Mouse (Mus musculus) cerebellum, adult 2 months (tissue): ENCODE data around the gene Pphln1. TPM values are rescaled to one million over a fixed set of nuclear protein-coding genes. Genes with fewer than 3 reads are reported as not detected.

Source experiments
- DNase-seq, 2 experiments: peaks; one replicate each; pipeline ENCODE4 v3.0.0; 2021
- H3K27ac ChIP-seq: fragments of 200-500 bp; 2 replicates; pipeline ENCODE4 v1.5.1; 2012; ENCODE audit warnings: low read length, control low read depth, inconsistent platforms; ENCODE audit not compliant: insufficient read depth
- H3K27me3 ChIP-seq: fragments of 200-500 bp; 2 replicates; pipeline ENCODE4 v1.6.1; 2012; ENCODE audit warnings: inconsistent platforms, mild to moderate bottlenecking, low read length, moderate library complexity; ENCODE audit not compliant: control insufficient read depth, insufficient read depth
- H3K4me1 ChIP-seq: fragments of 200-500 bp; 2 replicates; pipeline ENCODE4 v1.6.1; 2011; ENCODE audit warnings: low read length; ENCODE audit not compliant: control insufficient read depth, insufficient read depth
- H3K4me3 ChIP-seq: fragments of 200-500 bp; replicated peaks from 2 replicates; pipeline ENCODE3; 2011; ENCODE audit warnings: mild to moderate bottlenecking, low read depth, low read length, control low read depth; ENCODE audit not compliant: insufficient read depth
- CTCF ChIP-seq: fragments of 200-500 bp; IDR thresholded peaks from 2 replicates; pipeline ENCODE4 v1.5.1; 2011; ENCODE audit warnings: low read depth, mild to moderate bottlenecking, control low read depth, low read length, moderate library complexity, borderline replicate concordance; ENCODE audit not compliant: insufficient read depth
- POLR2A ChIP-seq: fragments of 200-500 bp; IDR thresholded peaks from 2 replicates; pipeline ENCODE4 v1.6.1; 2011; ENCODE audit warnings: low read length, control low read depth, borderline replicate concordance; ENCODE audit not compliant: insufficient read depth
- WGBS: fragments of 180-500 bp; shearing (Covaris S2); methylation state at CpG from one replicate; pipeline ENCODE4 v1.1.7; 2018; 5-methylcytosine and 5-hydroxymethylcytosine counted together
- polyA plus RNA-seq: library from polyadenylated mRNA; depleted of rRNA; stranded (reverse); fragments of >200 nt; gene quantifications from 2 replicates; pipeline ENCODE4 v1.2.3, GENCODE M21; 2012

The Pphln1 gene
- polyA plus RNA-seq, 1 experiment = 28.1 TPM

DNA sequence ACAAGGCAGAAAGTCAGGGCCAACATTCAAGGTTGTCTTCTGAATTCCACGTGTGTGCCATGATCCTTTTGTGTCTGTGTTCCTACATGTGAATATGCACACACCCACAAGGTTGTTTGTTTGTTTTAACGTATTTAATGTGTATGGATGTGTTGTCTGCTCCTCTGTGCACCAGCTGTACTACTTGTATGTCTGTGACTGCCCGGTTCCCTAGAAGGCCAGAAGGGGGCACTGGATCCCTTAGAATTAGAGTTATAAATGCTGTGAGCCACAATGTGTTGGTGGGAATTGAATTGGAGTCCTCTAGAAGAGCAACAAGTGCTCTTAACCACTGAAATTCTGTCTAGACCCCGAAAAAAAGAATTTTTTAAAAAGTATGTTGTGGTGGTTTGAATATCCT lies 44.1 kb downstream of the Pphln1 start:
- Histone ChIP-seq H3K27ac (no peak overlapping the region), H3K4me3 (no peak overlapping the region), H3K4me1 (no peaks in the 10 kb centered on the region), H3K27me3 (no peaks in the 10 kb centered on the region)
- 93% methylated on average over 4 of the region's 4 CpGs for WGBS
- DNase-seq = no peak
- no peak for TF ChIP-seq POLR2A
- TF ChIP-seq CTCF = no peak

DNA sequence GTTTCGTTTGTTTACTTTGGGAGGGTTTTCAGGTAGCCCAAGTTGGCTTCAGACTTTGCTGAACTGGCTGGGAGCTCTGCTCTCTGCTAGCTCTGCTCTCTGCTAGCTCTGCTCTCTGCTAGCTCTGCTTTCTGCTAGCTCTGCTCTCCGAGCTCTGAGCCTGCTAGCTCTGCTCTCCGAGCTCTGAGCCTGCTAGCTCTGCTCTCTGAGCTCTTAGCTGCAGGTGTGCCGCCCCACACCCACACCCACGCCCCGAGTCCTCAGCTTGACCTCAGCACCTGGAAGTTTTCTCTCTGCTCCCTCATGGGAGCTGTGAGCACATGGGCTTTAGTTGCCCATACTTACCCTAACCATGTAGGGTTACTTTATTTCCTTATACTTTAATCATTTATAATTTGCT lies 45.5 kb downstream of the Pphln1 start:
- H3K4me3 ChIP-seq = no peak overlapping the region
- 93% methylated on average over 6 of the region's 6 CpGs for WGBS
- H3K4me1 ChIP-seq = no peaks in the 10 kb centered on the region
- DNase-seq = no peak
- H3K27me3 ChIP-seq = no peaks in the 10 kb centered on the region
- no peak for TF ChIP-seq POLR2A
- no peak for TF ChIP-seq CTCF
- no peak overlapping the region for H3K27ac ChIP-seq

DNA sequence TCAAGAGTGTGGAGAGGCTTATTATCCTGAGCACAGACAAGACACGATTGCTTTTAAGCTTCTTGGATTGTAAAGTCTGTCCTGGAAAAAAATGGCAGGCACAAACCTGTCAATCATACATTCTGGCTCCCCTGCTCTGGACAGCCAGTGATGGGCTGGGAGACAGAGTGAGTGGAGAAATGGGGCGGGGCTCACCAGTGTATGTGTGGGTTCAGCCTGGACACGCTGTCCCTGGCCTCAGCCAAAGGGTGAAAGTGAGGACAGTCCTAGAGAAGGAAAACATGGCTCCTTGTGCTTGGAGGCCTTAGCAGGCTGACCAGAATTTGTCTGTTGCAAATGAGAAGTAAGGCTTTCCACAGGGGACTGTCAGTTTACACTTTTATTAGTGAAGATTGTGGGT lies 50.7 kb downstream of the Pphln1 start:
- DNase-seq = no peak
- Histone ChIP-seq H3K4me1 (no peaks in the 10 kb centered on the region), H3K27ac (no peak overlapping the region), H3K4me3 (no peak overlapping the region), H3K27me3 (no peaks in the 10 kb centered on the region)
- TF ChIP-seq POLR2A (no peak), CTCF (no peak)
- 77% methylated on average over 3 of the region's 3 CpGs for WGBS

DNA sequence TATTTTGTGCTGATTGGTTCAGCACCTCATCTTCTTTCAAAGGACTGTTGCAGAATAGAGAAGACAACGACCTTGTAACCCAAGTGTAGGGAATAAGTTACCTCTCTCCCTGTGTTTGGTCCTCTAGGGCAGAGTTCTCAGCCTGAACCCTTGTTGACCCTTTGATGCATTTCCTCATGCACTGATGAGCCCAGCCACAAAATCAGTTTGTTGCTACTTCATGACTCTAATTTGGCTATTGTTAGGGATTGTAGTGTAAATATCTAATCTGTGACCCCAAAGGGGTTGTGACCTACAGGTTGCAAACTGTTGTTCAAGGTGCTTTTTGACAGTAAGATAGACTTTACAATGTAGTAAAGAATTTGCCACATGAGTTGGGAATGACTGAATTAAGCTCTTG lies 55.1 kb downstream of the Pphln1 start:
- Histone ChIP-seq H3K27ac (no peak overlapping the region), H3K4me1 (no peaks in the 10 kb centered on the region), H3K4me3 (no peak overlapping the region), H3K27me3 (no peaks in the 10 kb centered on the region)
- DNase-seq = no peak
- WGBS = 88% methylated on average over 1 of the region's 1 CpGs
- no peak for TF ChIP-seq POLR2A
- no peak for TF ChIP-seq CTCF

DNA sequence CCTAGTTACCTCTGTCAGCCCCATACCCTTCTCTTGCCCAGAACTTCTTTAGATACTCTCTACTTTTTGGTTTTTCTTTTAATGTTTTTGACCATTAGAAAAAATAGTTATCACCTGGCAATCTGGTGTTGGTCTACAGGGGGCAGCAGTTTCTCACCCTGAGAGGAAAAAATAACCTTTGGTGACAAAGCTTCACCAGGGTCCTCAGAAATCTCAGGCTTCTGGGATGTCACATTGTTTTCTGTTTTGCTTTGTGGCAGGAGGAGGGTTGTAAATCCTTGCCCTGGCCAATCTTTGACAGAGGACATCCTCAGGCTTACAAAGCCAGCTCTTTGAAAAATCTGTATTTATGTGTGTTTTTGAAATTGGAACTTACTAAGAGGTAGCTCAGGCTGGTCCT lies 57.9 kb downstream of the Pphln1 start:
- DNase-seq = no peak
- Histone ChIP-seq H3K27me3 (no peaks in the 10 kb centered on the region), H3K4me3 (no peak overlapping the region), H3K27ac (no peak overlapping the region), H3K4me1 (no peaks in the 10 kb centered on the region)
- TF ChIP-seq CTCF (no peak), POLR2A (no peak)

DNA sequence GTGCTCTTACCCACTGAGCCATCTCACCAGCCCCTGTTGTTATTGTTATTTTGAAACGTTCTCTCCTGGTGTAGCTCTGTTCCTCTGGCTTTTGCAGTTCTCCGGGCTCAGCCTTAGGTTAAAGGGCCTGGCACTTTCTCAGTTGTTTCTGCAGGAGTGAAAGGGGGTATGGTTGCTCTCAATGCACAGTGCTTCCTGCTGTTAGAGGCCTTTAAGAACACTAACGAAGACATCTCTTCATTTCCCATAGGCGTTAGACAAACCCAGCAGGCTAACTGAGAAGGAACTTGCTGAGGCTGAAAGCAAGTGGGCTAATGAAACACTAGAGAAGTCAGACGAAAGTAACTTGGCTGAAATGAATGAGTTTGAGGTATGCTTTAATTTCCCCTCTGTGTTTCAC lies 61.3 kb downstream of the Pphln1 start:
- DNase-seq = no peak
- Histone ChIP-seq H3K4me3 (no peak overlapping the region), H3K4me1 (no peaks in the 10 kb centered on the region), H3K27ac (no peak overlapping the region), H3K27me3 (no peaks in the 10 kb centered on the region)
- TF ChIP-seq POLR2A = no peak
- TF ChIP-seq CTCF = no peak
- 54% methylated on average over 5 of the region's 5 CpGs for WGBS

DNA sequence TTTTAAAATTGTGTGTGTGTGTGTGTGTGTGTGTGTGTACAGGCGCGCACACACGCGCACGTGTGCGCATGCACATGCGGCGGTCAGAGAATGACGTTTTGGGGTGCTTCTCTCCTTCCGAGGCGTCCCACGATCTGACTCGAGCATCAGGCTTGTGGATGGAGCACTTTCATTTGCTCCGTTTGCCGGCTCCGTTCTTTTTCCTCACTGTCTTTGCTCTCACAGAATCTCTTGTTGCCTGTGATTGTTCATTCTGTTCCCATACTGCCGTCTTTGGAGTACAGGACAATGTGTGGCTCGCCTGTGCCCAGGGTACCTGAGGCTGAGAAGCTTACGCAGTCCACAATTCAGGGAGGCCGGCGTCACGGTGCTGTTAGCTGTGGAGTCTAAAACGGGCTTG lies 62.9 kb downstream of the Pphln1 start:
- no peak for DNase-seq
- TF ChIP-seq CTCF = no peak
- TF ChIP-seq POLR2A = no peak
- Histone ChIP-seq H3K4me3 (no peak overlapping the region), H3K27me3 (no peaks in the 10 kb centered on the region), H3K4me1 (no peaks in the 10 kb centered on the region), H3K27ac (no peak overlapping the region)
- WGBS = 95% methylated on average over 23 of the region's 23 CpGs

DNA sequence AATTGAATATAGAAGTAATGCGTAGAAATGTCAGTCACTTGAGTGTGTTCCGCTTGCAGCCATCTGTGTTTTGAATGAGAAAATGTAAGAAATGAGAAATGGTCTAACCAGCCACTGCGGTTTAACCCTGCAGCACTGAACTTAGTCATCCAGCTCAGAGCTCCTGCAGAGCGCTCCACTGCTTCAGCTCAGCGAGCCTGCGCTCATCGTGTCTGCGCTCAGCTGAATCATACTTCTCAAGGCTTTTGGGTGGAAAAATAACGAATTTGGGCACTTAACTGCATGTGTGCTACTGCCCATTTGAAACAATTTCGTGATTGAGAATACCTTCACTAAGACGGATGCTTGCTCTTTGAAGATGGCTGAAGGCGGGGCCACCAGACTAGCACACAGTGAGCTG lies 73.5 kb downstream of the Pphln1 start:
- Histone ChIP-seq H3K4me1 (no peaks in the 10 kb centered on the region), H3K4me3 (no peak overlapping the region), H3K27ac (no peak overlapping the region), H3K27me3 (no peaks in the 10 kb centered on the region)
- TF ChIP-seq CTCF = no peak
- TF ChIP-seq POLR2A = no peak
- 71% methylated on average over 12 of the region's 12 CpGs for WGBS
- DNase-seq = no peak
